Mouse (Mus musculus): Measurements from ENCODE around the gene Pptc7. TPM values are rescaled to one million over a fixed set of nuclear protein-coding genes. Genes with fewer than 3 reads are reported as not detected.

Gene Pptc7
- polyA plus RNA-seq, 1 experiment: 7.2 TPM

- Histone ChIP-seq H3K27ac (ENCODE audit: control insufficient read depth, insufficient read depth, low read depth, low read length, poor library complexity) (no peak overlapping the region), H3K4me1 (ENCODE audit: control insufficient read depth, insufficient read depth, low read length) (peaks cover 4% of the 10 kb centered on the region; the same call in 1 of the 2 replicates), H3K4me3 (replicated peaks; ENCODE audit: control insufficient read depth, low read depth, low read length) (no peak overlapping the region)
- TF ChIP-seq POLR2A (IDR thresholded peaks at IDR 0.05; ENCODE audit: borderline replicate concordance, control insufficient read depth, low read depth, low read length) (no peak), CTCF (IDR thresholded peaks at IDR 0.05; ENCODE audit: control insufficient read depth, insufficient read depth, low read length) (no peak)
- 9% methylated on average over 1 of the region's 1 CpGs for WGBS
Observed at GRCm38 (mm10) chr5:122342874-122343273, 58.7 kb downstream of the Pptc7 start.

- 18% methylated on average over 7 of the region's 7 CpGs for WGBS
- no peak overlapping the region for H3K4me3 ChIP-seq (replicated peaks; ENCODE audit: control insufficient read depth, low read depth, low read length)
- no peak for TF ChIP-seq CTCF (IDR thresholded peaks at IDR 0.05; ENCODE audit: control insufficient read depth, insufficient read depth, low read length)
- no peak for TF ChIP-seq POLR2A (IDR thresholded peaks at IDR 0.05; ENCODE audit: borderline replicate concordance, control insufficient read depth, low read depth, low read length)
- peaks cover 4% of the 10 kb centered on the region; the same call in 1 of the 2 replicates for H3K4me1 ChIP-seq (ENCODE audit: control insufficient read depth, insufficient read depth, low read length)
- H3K27ac ChIP-seq (ENCODE audit: control insufficient read depth, insufficient read depth, low read depth, low read length, poor library complexity): peak overlapping the region; percentile 18; the same call in 1 of the 2 replicates
Observed at GRCm38 (mm10) chr5:122343768-122344167, 59.6 kb downstream of the Pptc7 start.

- TF ChIP-seq POLR2A (IDR thresholded peaks at IDR 0.05; ENCODE audit: borderline replicate concordance, control insufficient read depth, low read depth, low read length) (no peak), CTCF (IDR thresholded peaks at IDR 0.05; ENCODE audit: control insufficient read depth, insufficient read depth, low read length) (peak; percentile 97)
- Histone ChIP-seq H3K4me1 (ENCODE audit: control insufficient read depth, insufficient read depth, low read length) (peaks cover 4% of the 10 kb centered on the region; the same call in 1 of the 2 replicates), H3K4me3 (replicated peaks; ENCODE audit: control insufficient read depth, low read depth, low read length) (no peak overlapping the region), H3K27ac (ENCODE audit: control insufficient read depth, insufficient read depth, low read depth, low read length, poor library complexity) (no peak overlapping the region)
- 4% methylated on average over 5 of the region's 5 CpGs for WGBS
Observed at GRCm38 (mm10) chr5:122344260-122344659, 60.1 kb downstream of the Pptc7 start.

GRCm38 (mm10) chr5:122345777-122346176 lies 61.6 kb downstream of the Pptc7 start:
- no peak overlapping the region for H3K27ac ChIP-seq (ENCODE audit: control insufficient read depth, insufficient read depth, low read depth, low read length, poor library complexity)
- peaks cover 4% of the 10 kb centered on the region; the same call in 1 of the 2 replicates for H3K4me1 ChIP-seq (ENCODE audit: control insufficient read depth, insufficient read depth, low read length)
- TF ChIP-seq POLR2A (IDR thresholded peaks at IDR 0.05; ENCODE audit: borderline replicate concordance, control insufficient read depth, low read depth, low read length): no peak
- TF ChIP-seq CTCF (IDR thresholded peaks at IDR 0.05; ENCODE audit: control insufficient read depth, insufficient read depth, low read length): no peak
- no peak overlapping the region for H3K4me3 ChIP-seq (replicated peaks; ENCODE audit: control insufficient read depth, low read depth, low read length)
- WGBS: 78% methylated on average over 4 of the region's 4 CpGs

- peak within 1 kb of the TSS; percentile 85 for H3K4me3 ChIP-seq (replicated peaks; ENCODE audit: control insufficient read depth, low read depth, low read length)
- no peaks in the 10 kb centered on the region; the same call in 1 of the 2 replicates for H3K4me1 ChIP-seq (ENCODE audit: control insufficient read depth, insufficient read depth, low read length)
- WGBS: under 1% methylated on average over 51 of the region's 51 CpGs
- H3K27ac ChIP-seq (ENCODE audit: control insufficient read depth, insufficient read depth, low read depth, low read length, poor library complexity): peak within 1 kb of the TSS; percentile 65
- peak; percentile 50; the same call in 1 of the 2 replicates for TF ChIP-seq POLR2A (IDR thresholded peaks at IDR 0.05; ENCODE audit: borderline replicate concordance, control insufficient read depth, low read depth, low read length)
- TF ChIP-seq CTCF (IDR thresholded peaks at IDR 0.05; ENCODE audit: control insufficient read depth, insufficient read depth, low read length): no peak
Observed at GRCm38 (mm10) chr5:122353807-122354491, 69.8 kb downstream of the Pptc7 start, which contains the start of the genes Rad9b and Vps29. TSS of gene Rad9b (minus strand) at chr5:122354233. TSS of gene Vps29 (plus strand) at chr5:122354369.

GRCm38 (mm10) chr5:122354492-122355067 lies 70.4 kb downstream of the Pptc7 start:
- H3K4me3 ChIP-seq (replicated peaks; ENCODE audit: control insufficient read depth, low read depth, low read length): peak overlapping the region; percentile 85
- H3K4me1 ChIP-seq (ENCODE audit: control insufficient read depth, insufficient read depth, low read length): no peaks in the 10 kb centered on the region; the same call in 1 of the 2 replicates
- no peak for TF ChIP-seq CTCF (IDR thresholded peaks at IDR 0.05; ENCODE audit: control insufficient read depth, insufficient read depth, low read length)
- TF ChIP-seq POLR2A (IDR thresholded peaks at IDR 0.05; ENCODE audit: borderline replicate concordance, control insufficient read depth, low read depth, low read length): no peak
- WGBS: 1% methylated on average over 57 of the region's 57 CpGs
- peak overlapping the region; percentile 65 for H3K27ac ChIP-seq (ENCODE audit: control insufficient read depth, insufficient read depth, low read depth, low read length, poor library complexity)

- H3K27ac ChIP-seq (ENCODE audit: control insufficient read depth, insufficient read depth, low read depth, low read length, poor library complexity): peak within 1 kb of the TSS; percentile 90
- H3K4me3 ChIP-seq (replicated peaks; ENCODE audit: control insufficient read depth, low read depth, low read length): peak within 1 kb of the TSS; percentile 94
- H3K4me1 ChIP-seq (ENCODE audit: control insufficient read depth, insufficient read depth, low read length): no peaks in the 10 kb centered on the region
- under 1% methylated on average over 39 of the region's 46 CpGs for WGBS
- TF ChIP-seq CTCF (IDR thresholded peaks at IDR 0.05; ENCODE audit: control insufficient read depth, insufficient read depth, low read length) (no peak), POLR2A (IDR thresholded peaks at IDR 0.05; ENCODE audit: borderline replicate concordance, control insufficient read depth, low read depth, low read length) (no peak)
Observed at GRCm38 (mm10) chr5:122371591-122372191, 87.5 kb downstream of the Pptc7 start, which contains the start of gene Gpn3. TSS of gene Gpn3 (plus strand) at chr5:122371876.
